Mouse (Mus musculus) embryonic facial prominence, embryonic 14.5 days (tissue): ENCODE measurements at regions not wholly inside any gene's neighbourhood (a gene's known extent, or its start where the extent isn't known, plus 50 kb on each side); places are given as distances from the start of the nearest gene placed in this dataset.

ENCODE experiments used
- ATAC-seq: fragments of 200-750 bp; cut with Nextera tagmentation; 2 replicates; pipeline ENCODE4 v1.8.0; 2017; ENCODE audit warnings: low read depth, moderate number of reproducible peaks, moderate TSS enrichment
- DNase-seq: peaks from one replicate; pipeline ENCODE4 v3.0.0-alpha.2; 2015; ENCODE audit warnings: low spot score
- H3K27ac ChIP-seq: fragments of 300-500 bp; sonication (generic); replicated peaks from 2 replicates; pipeline ENCODE4 v1.5.1; 2014; ENCODE audit warnings: low read depth, mild to moderate bottlenecking, low read length, moderate library complexity
- H3K27me3 ChIP-seq: fragments of 300-500 bp; sonication (generic); replicated peaks from 2 replicates; pipeline ENCODE4 v1.6.1; 2014; ENCODE audit warnings: low read length; ENCODE audit not compliant: control insufficient read depth, insufficient read depth
- H3K36me3 ChIP-seq: fragments of 300-500 bp; sonication (generic); 2 replicates; pipeline ENCODE4 v1.6.1; 2014; ENCODE audit warnings: low read length, mixed read lengths; ENCODE audit not compliant: control insufficient read depth, insufficient read depth
- H3K4me1 ChIP-seq: fragments of 300-500 bp; sonication (generic); 2 replicates; pipeline ENCODE4 v1.6.1; 2014; ENCODE audit warnings: antibody characterized with exemption, low read length; ENCODE audit not compliant: control insufficient read depth, insufficient read depth
- H3K4me2 ChIP-seq: fragments of 300-500 bp; sonication (generic); 2 replicates; pipeline ENCODE4 v1.6.1; 2014; ENCODE audit warnings: low read depth, mild to moderate bottlenecking, low read length, moderate library complexity, mixed read lengths
- H3K4me3 ChIP-seq: fragments of 300-500 bp; sonication (generic); 2 replicates; pipeline ENCODE4 v1.5.1; 2014; ENCODE audit warnings: low read depth, mild to moderate bottlenecking, low read length
- H3K9ac ChIP-seq: fragments of 300-500 bp; sonication (generic); 2 replicates; pipeline ENCODE4 v1.6.1; 2014; ENCODE audit warnings: low read depth, mild to moderate bottlenecking, low read length, moderate library complexity, mixed read lengths
- H3K9me3 ChIP-seq: fragments of 300-500 bp; sonication (generic); 2 replicates; pipeline ENCODE4 v1.6.1; 2016; ENCODE audit warnings: low read length; ENCODE audit not compliant: control insufficient read depth
- WGBS: fragments of 180-500 bp; shearing (Covaris S2); extraction: QIAGEN DNeasy Blood & Tissue Kit; methylation state at CpG from one replicate; pipeline ENCODE4 v1.1.7; 2014; 5-methylcytosine and 5-hydroxymethylcytosine counted together

GRCm38 (mm10) chr15:10881726-10882125 is 70.4 kb upstream of the C1qtnf3 start:
- Histone ChIP-seq H3K36me3 (no peaks in the 10 kb centered on the region), H3K4me3 (no peak overlapping the region), H3K27ac (no peak overlapping the region), H3K27me3 (no peaks in the 10 kb centered on the region), H3K4me2 (no peak overlapping the region), H3K9me3 (peaks cover 8% of the 10 kb centered on the region; the same call in 1 of the 2 replicates), H3K4me1 (no peaks in the 10 kb centered on the region), H3K9ac (no peak overlapping the region)
- ATAC-seq (no peak), DNase-seq (peak; percentile 46)
- 81% methylated on average over 1 of the region's 1 CpGs for WGBS

- H3K4me2 ChIP-seq, result no peak overlapping the region
- no peaks in the 10 kb centered on the region for H3K36me3 ChIP-seq
- DNase-seq (no peak), ATAC-seq (no peak)
- H3K9me3 ChIP-seq, result peaks cover 8% of the 10 kb centered on the region; the same call in 1 of the 2 replicates
- WGBS, result 79% methylated on average over 6 of the region's 6 CpGs
- peaks cover 12% of the 10 kb centered on the region; the same call in 1 of the 2 replicates for H3K4me1 ChIP-seq
- H3K27me3 ChIP-seq, result no peaks in the 10 kb centered on the region
- H3K27ac ChIP-seq, result no peak overlapping the region
- H3K4me3 ChIP-seq, result no peak overlapping the region
- no peak overlapping the region for H3K9ac ChIP-seq
These were observed 64.1 kb upstream of the C1qtnf3 start for GRCm38 (mm10) chr15:10887990-10888389.

- ATAC-seq (peak; percentile 87), DNase-seq (peak; percentile 95)
- Histone ChIP-seq H3K4me2 (no peak overlapping the region), H3K36me3 (no peaks in the 10 kb centered on the region), H3K4me1 (peaks cover 12% of the 10 kb centered on the region; the same call in 1 of the 2 replicates), H3K27me3 (no peaks in the 10 kb centered on the region), H3K9me3 (no peaks in the 10 kb centered on the region), H3K4me3 (no peak overlapping the region), H3K27ac (peak overlapping the region; percentile 40), H3K9ac (no peak overlapping the region)
- WGBS, result 25% methylated on average over 8 of the region's 8 CpGs
These were observed 61.8 kb upstream of the C1qtnf3 start for GRCm38 (mm10) chr15:10890220-10890921.

- no peak overlapping the region for H3K4me3 ChIP-seq
- no peak overlapping the region for H3K4me2 ChIP-seq
- H3K9me3 ChIP-seq, result no peaks in the 10 kb centered on the region
- no peak overlapping the region for H3K27ac ChIP-seq
- ATAC-seq, result no peak
- no peaks in the 10 kb centered on the region for H3K36me3 ChIP-seq
- DNase-seq, result peak; percentile 59
- peaks cover 10% of the 10 kb centered on the region for H3K4me1 ChIP-seq
- H3K27me3 ChIP-seq, result no peaks in the 10 kb centered on the region
- no peak overlapping the region for H3K9ac ChIP-seq
- WGBS, result 55% methylated on average over 5 of the region's 5 CpGs
These were observed 53.8 kb upstream of the C1qtnf3 start for GRCm38 (mm10) chr15:10898309-10898708.

GRCm38 (mm10) chr15:10898715-10899486 is 53.2 kb upstream of the C1qtnf3 start:
- no peak overlapping the region for H3K4me2 ChIP-seq
- DNase-seq (no peak), ATAC-seq (no peak)
- WGBS, result 70% methylated on average over 4 of the region's 4 CpGs
- H3K4me3 ChIP-seq, result no peak overlapping the region
- no peak overlapping the region for H3K27ac ChIP-seq
- no peak overlapping the region for H3K9ac ChIP-seq
- H3K27me3 ChIP-seq, result no peaks in the 10 kb centered on the region
- H3K4me1 ChIP-seq, result peaks cover 10% of the 10 kb centered on the region
- no peaks in the 10 kb centered on the region for H3K9me3 ChIP-seq
- H3K36me3 ChIP-seq, result no peaks in the 10 kb centered on the region

- no peak for ATAC-seq
- H3K27ac ChIP-seq, result no peak overlapping the region
- no peaks in the 10 kb centered on the region for H3K9me3 ChIP-seq
- no peak overlapping the region for H3K4me3 ChIP-seq
- no peak overlapping the region for H3K4me2 ChIP-seq
- WGBS, result 86% methylated on average over 7 of the region's 7 CpGs
- H3K36me3 ChIP-seq, result no peaks in the 10 kb centered on the region
- peaks cover 10% of the 10 kb centered on the region for H3K4me1 ChIP-seq
- no peak overlapping the region for H3K9ac ChIP-seq
- DNase-seq, result no peak
- no peaks in the 10 kb centered on the region for H3K27me3 ChIP-seq
These were observed 52.2 kb upstream of the C1qtnf3 start for GRCm38 (mm10) chr15:10899904-10900303.

- Histone ChIP-seq H3K27me3 (no peaks in the 10 kb centered on the region), H3K4me1 (peaks cover 10% of the 10 kb centered on the region), H3K9ac (no peak overlapping the region), H3K9me3 (no peaks in the 10 kb centered on the region), H3K4me3 (no peak overlapping the region), H3K27ac (no peak overlapping the region), H3K36me3 (no peaks in the 10 kb centered on the region), H3K4me2 (no peak overlapping the region)
- 36% methylated on average over 3 of the region's 3 CpGs for WGBS
- peak; percentile 75 for DNase-seq
- no peak for ATAC-seq
These were observed 51.1 kb upstream of the C1qtnf3 start for GRCm38 (mm10) chr15:10901075-10901474.

GRCm38 (mm10) chr15:10901745-10902262 is 50.3 kb upstream of the C1qtnf3 start:
- 33% methylated on average over 1 of the region's 1 CpGs for WGBS
- Histone ChIP-seq H3K4me1 (peaks cover 10% of the 10 kb centered on the region), H3K4me2 (no peak overlapping the region), H3K36me3 (no peaks in the 10 kb centered on the region), H3K9ac (no peak overlapping the region), H3K4me3 (no peak overlapping the region), H3K9me3 (no peaks in the 10 kb centered on the region), H3K27ac (no peak overlapping the region), H3K27me3 (no peaks in the 10 kb centered on the region)
- DNase-seq (no peak), ATAC-seq (no peak)
